Mouse (Mus musculus) kidney, adult 2 months (tissue): ENCODE data around the gene C1rl. TPM values are rescaled to one million over a fixed set of nuclear protein-coding genes. Genes with fewer than 3 reads are reported as not detected.
A peak's percentile ranks its signal among the peaks of the same experiment; 100 is the strongest.
"Not testable (repeated sequence)": the region's sequence is repeated elsewhere in the genome, so short reads cannot be mapped to it uniquely, and the experiment has no call there.

Source experiments
- DNase-seq: peaks from one replicate; pipeline ENCODE4 v3.0.0; 2021
- H3K27ac ChIP-seq: fragments of 200-500 bp; 2 replicates; pipeline ENCODE4 v1.5.1; 2012; ENCODE audit warnings: low read depth, low read length, control low read depth, inconsistent platforms; ENCODE audit not compliant: insufficient read depth
- H3K27me3 ChIP-seq: fragments of 200-500 bp; replicated peaks from 2 replicates; pipeline ENCODE4 v1.6.1; 2012; ENCODE audit warnings: mild to moderate bottlenecking, moderate library complexity, low read length, inconsistent platforms; ENCODE audit not compliant: control insufficient read depth, insufficient read depth
- H3K36me3 ChIP-seq: fragments of 200-500 bp; 2 replicates; pipeline ENCODE4 v1.6.1; 2012; ENCODE audit warnings: mild to moderate bottlenecking, moderate library complexity, low read length, inconsistent platforms; ENCODE audit not compliant: control insufficient read depth, insufficient read depth
- H3K4me1 ChIP-seq: fragments of 200-500 bp; 2 replicates; pipeline ENCODE4 v1.6.1; 2011; ENCODE audit warnings: low read length; ENCODE audit not compliant: control insufficient read depth, insufficient read depth
- H3K4me3 ChIP-seq: fragments of 200-500 bp; 2 replicates; pipeline ENCODE4 v1.5.1; 2011; ENCODE audit warnings: mild to moderate bottlenecking, low read depth, low read length, control low read depth; ENCODE audit not compliant: insufficient read depth
- CTCF ChIP-seq: fragments of 200-500 bp; conservative IDR thresholded peaks from 2 replicates; pipeline ENCODE4 v1.5.1; 2011; ENCODE audit warnings: low read depth, mild to moderate bottlenecking, control low read depth, low read length, moderate library complexity, mixed read lengths; ENCODE audit not compliant: insufficient read depth, insufficient read length
- POLR2A ChIP-seq: fragments of 200-500 bp; IDR thresholded peaks from one replicate; pipeline ENCODE4 v1.6.1; 2011; ENCODE audit warnings: low read depth, low read length, control low read depth
- WGBS: fragments of 180-500 bp; shearing (Covaris S2); methylation state at CpG from one replicate; pipeline ENCODE4 v1.1.7; 2018; 5-methylcytosine and 5-hydroxymethylcytosine counted together
- polyA plus RNA-seq: library from polyadenylated mRNA; depleted of rRNA; stranded (reverse); fragments of >200 nt; gene quantifications from 2 replicates; pipeline ENCODE4 v1.2.3, GENCODE M21; 2012

The C1rl gene
- polyA plus RNA-seq, 1 experiment = 14.3 TPM

- no peak overlapping the region for H3K27ac ChIP-seq
- H3K4me3 ChIP-seq = no peak overlapping the region
- no peak for DNase-seq
- H3K36me3 ChIP-seq = no peaks in the 10 kb centered on the region
- TF ChIP-seq CTCF (no peak), POLR2A (no peak)
- peaks cover 12% of the 10 kb centered on the region; the same call in 1 of the 2 replicates for H3K4me1 ChIP-seq
- no peaks in the 10 kb centered on the region for H3K27me3 ChIP-seq
- WGBS = 74% methylated on average over 3 of the region's 3 CpGs
Measured at GRCm38 (mm10) chr6:124479573-124479930, 13.4 kb upstream of the C1rl start.

- Histone ChIP-seq H3K27me3 (no peaks in the 10 kb centered on the region), H3K4me1 (peaks cover 15% of the 10 kb centered on the region; the same call in 1 of the 2 replicates), H3K4me3 (no peak overlapping the region), H3K27ac (no peak overlapping the region), H3K36me3 (no peaks in the 10 kb centered on the region)
- peak; percentile 53 for DNase-seq
- WGBS = 34% methylated on average over 4 of the region's 4 CpGs
- no peak for TF ChIP-seq POLR2A
- no peak for TF ChIP-seq CTCF
Measured at GRCm38 (mm10) chr6:124480295-124480694, 12.6 kb upstream of the C1rl start.

GRCm38 (mm10) chr6:124481571-124481970 is 11.3 kb upstream of the C1rl start:
- TF ChIP-seq POLR2A (no peak), CTCF (peak; percentile 71)
- Histone ChIP-seq H3K4me3 (no peak overlapping the region), H3K36me3 (no peaks in the 10 kb centered on the region), H3K27ac (no peak overlapping the region), H3K4me1 (peaks cover 17% of the 10 kb centered on the region; the same call in 1 of the 2 replicates), H3K27me3 (no peaks in the 10 kb centered on the region)
- peak; percentile 88 for DNase-seq
- 29% methylated on average over 6 of the region's 6 CpGs for WGBS

GRCm38 (mm10) chr6:124483831-124484230 is 9.1 kb upstream of the C1rl start:
- H3K36me3 ChIP-seq, H3K27ac ChIP-seq, DNase-seq, H3K27me3 ChIP-seq, H3K4me3 ChIP-seq: not testable (repeated sequence)
- H3K4me1 ChIP-seq = peaks cover 14% of the 10 kb centered on the region; the same call in 1 of the 2 replicates
- WGBS = 69% methylated on average over 3 of the region's 3 CpGs

- Histone ChIP-seq H3K4me1 (peaks cover 14% of the 10 kb centered on the region; the same call in 1 of the 2 replicates), H3K36me3 (no peaks in the 10 kb centered on the region), H3K27ac (peak overlapping the region; percentile 54), H3K4me3 (no peak overlapping the region), H3K27me3 (no peaks in the 10 kb centered on the region)
- TF ChIP-seq POLR2A = no peak
- no peak for TF ChIP-seq CTCF
- WGBS = 37% methylated on average over 7 of the region's 7 CpGs
- DNase-seq = peak; percentile 36
Measured at GRCm38 (mm10) chr6:124484851-124485250, 8.1 kb upstream of the C1rl start.

- no peak for DNase-seq
- H3K4me3 ChIP-seq = no peak overlapping the region
- TF ChIP-seq CTCF = no peak
- H3K27me3 ChIP-seq = no peaks in the 10 kb centered on the region
- peak overlapping the region; percentile 13; the same call in 1 of the 2 replicates for H3K27ac ChIP-seq
- peaks cover 13% of the 10 kb centered on the region; the same call in 1 of the 2 replicates for H3K4me1 ChIP-seq
- no peaks in the 10 kb centered on the region for H3K36me3 ChIP-seq
- WGBS = 38% methylated on average over 21 of the region's 21 CpGs
Measured at GRCm38 (mm10) chr6:124485414-124486144, 7.3 kb upstream of the C1rl start.

- TF ChIP-seq CTCF (no peak), POLR2A (no peak)
- Histone ChIP-seq H3K4me1 (peaks cover 9% of the 10 kb centered on the region; the same call in 1 of the 2 replicates), H3K27me3 (no peaks in the 10 kb centered on the region), H3K27ac (no peak overlapping the region), H3K36me3 (no peaks in the 10 kb centered on the region), H3K4me3 (no peak overlapping the region)
- WGBS = 52% methylated on average over 2 of the region's 2 CpGs
- no peak for DNase-seq
Measured at GRCm38 (mm10) chr6:124487509-124487908, 5.4 kb upstream of the C1rl start.
